Mouse (Mus musculus) common myeloid progenitor, adult 5-6 weeks (primary cell): ENCODE measurements around the gene Ralb. TPM values are rescaled to one million over a fixed set of nuclear protein-coding genes. Genes with fewer than 3 reads are reported as not detected.

Experiments used
- ATAC-seq: replicated peaks from 2 replicates; pipeline ENCODE4 v1.8.0; 2016; ENCODE audit warnings: low read depth, mild to moderate bottlenecking, moderate TSS enrichment, inconsistent platforms; ENCODE audit not compliant: poor library complexity, severe bottlenecking
- total RNA-seq: library from RNA; stranded (forward); fragments of 200-1000, 187-1606 nt; gene quantifications from 2 replicates; pipeline ENCODE4 v1.2.3, GENCODE M21; 2017

Gene Ralb
- total RNA-seq, 1 experiment from 2014 or later: 8.8 TPM

GRCm38 (mm10) chr1:119525689-119526591 is 21.3 kb upstream of the Ralb start, which contains the start of gene Tmem185b:
Gene Tmem185b, plus strand, starts transcription at chr1:119526160.
- peak; percentile 79 for ATAC-seq

GRCm38 (mm10) chr1:119525004-119525444 is 20.4 kb upstream of the Ralb start:
- peak; percentile 20; the same call in 1 of the 2 replicates for ATAC-seq

- no peak for ATAC-seq
Observed at GRCm38 (mm10) chr1:119523826-119524225, 19.2 kb upstream of the Ralb start.

- ATAC-seq: no peak
Observed at GRCm38 (mm10) chr1:119523369-119523768, 18.8 kb upstream of the Ralb start.

GRCm38 (mm10) chr1:119522726-119523125 is 18.1 kb upstream of the Ralb start:
- ATAC-seq: no peak

- no peak for ATAC-seq
Observed at GRCm38 (mm10) chr1:119521681-119522080, 17.1 kb upstream of the Ralb start.

GRCm38 (mm10) chr1:119521029-119521428 is 16.4 kb upstream of the Ralb start:
- no peak for ATAC-seq

- ATAC-seq: no peak
Observed at GRCm38 (mm10) chr1:119519286-119519685, 14.7 kb upstream of the Ralb start.

- no peak for ATAC-seq
Observed at GRCm38 (mm10) chr1:119518786-119519185, 14.2 kb upstream of the Ralb start.

- ATAC-seq: 0 out of 2 replicates have a peak, but pooled peaks have one; percentile 15
Observed at GRCm38 (mm10) chr1:119518060-119518459, 13.5 kb upstream of the Ralb start.

- no peak for ATAC-seq
Observed at GRCm38 (mm10) chr1:119510857-119511256, 6.3 kb upstream of the Ralb start.

GRCm38 (mm10) chr1:119510409-119510808 is 5.8 kb upstream of the Ralb start:
- peak; percentile 42 for ATAC-seq

- ATAC-seq: no peak
Observed at GRCm38 (mm10) chr1:119509474-119509873, 4.9 kb upstream of the Ralb start.

- no peak for ATAC-seq
Observed at GRCm38 (mm10) chr1:119508548-119508947, 4.0 kb upstream of the Ralb start.

- no peak for ATAC-seq
Observed at GRCm38 (mm10) chr1:119505951-119506350, 1.4 kb upstream of the Ralb start.

GRCm38 (mm10) chr1:119503808-119504207 is 786 bp downstream of the Ralb start:
- no peak for ATAC-seq

GRCm38 (mm10) chr1:119503181-119503580 is 1.4 kb downstream of the Ralb start:
- no peak for ATAC-seq

- no peak for ATAC-seq
Observed at GRCm38 (mm10) chr1:119502729-119503128, 1.9 kb downstream of the Ralb start.

- ATAC-seq: no peak
Observed at GRCm38 (mm10) chr1:119501881-119502280, 2.7 kb downstream of the Ralb start.

- ATAC-seq: no peak
Observed at GRCm38 (mm10) chr1:119499456-119499855, 5.1 kb downstream of the Ralb start.

GRCm38 (mm10) chr1:119498536-119499231 is 5.9 kb downstream of the Ralb start:
- ATAC-seq: no peak
